Mouse (Mus musculus): ENCODE measurements around the gene Mfap2. TPM values are rescaled to one million over a fixed set of nuclear protein-coding genes. Genes with fewer than 3 reads are reported as not detected.

The Mfap2 gene
- total and polyA plus RNA-seq, 2 experiments, result 0.18 to 0.45 TPM

DNA sequence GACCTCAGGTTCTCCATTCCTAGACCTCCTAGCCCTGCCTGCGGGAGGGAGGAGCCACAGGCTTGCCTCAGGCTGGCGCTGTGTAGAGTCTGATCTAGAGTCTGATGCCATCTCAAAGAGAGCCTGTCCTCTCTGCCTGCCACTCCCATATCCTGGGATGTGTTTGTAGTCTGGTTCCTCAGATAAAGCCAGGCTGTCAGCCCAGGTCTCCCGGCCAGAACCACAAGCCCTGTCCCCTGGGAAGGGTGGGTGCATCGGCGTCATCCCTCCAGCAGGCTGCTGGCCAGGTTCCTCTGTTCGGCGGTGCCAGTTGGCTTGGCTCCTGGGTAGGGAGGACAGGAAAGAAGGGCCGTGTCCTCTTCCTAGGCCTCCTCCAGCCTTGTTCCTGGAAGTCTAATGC lies 2.2 kb upstream of the Mfap2 start:
- H3K9ac ChIP-seq (ENCODE audit: low read depth, low read length), result no peak overlapping the region
- H3K4me1 ChIP-seq (ENCODE audit: control insufficient read depth, insufficient read depth, low read length), result no peaks in the 10 kb centered on the region
- TF ChIP-seq CTCF (IDR thresholded peaks at IDR 0.05; ENCODE audit: low read depth, low read length), result no peak
- TF ChIP-seq POLR2A (IDR thresholded peaks at IDR 0.05; ENCODE audit: extremely low read depth, insufficient read depth, low read length), result no peak
- DNase-seq (ENCODE audit: extremely low read depth, low read depth, low spot score), result no peak
- no peak overlapping the region for H3K27ac ChIP-seq (replicated peaks; ENCODE audit: insufficient read depth, low read depth, low read length)
- 0 out of 2 replicates have a peak, but pooled peaks cover 2% of the 10 kb centered on the region for H3K27me3 ChIP-seq (ENCODE audit: control insufficient read depth, insufficient read depth, low read length)
- WGBS, result 66% methylated on average over 8 of the region's 8 CpGs
- no peak overlapping the region for H3K4me3 ChIP-seq (ENCODE audit: insufficient read depth, low read depth, low read length)
- H3K79me2 ChIP-seq (ENCODE audit: control insufficient read depth, insufficient read depth, low read length), result no peaks in the 10 kb centered on the region
- no peaks in the 10 kb centered on the region; the same call in 1 of the 2 replicates for H3K36me3 ChIP-seq (ENCODE audit: control insufficient read depth, insufficient read depth, low read length)

DNA sequence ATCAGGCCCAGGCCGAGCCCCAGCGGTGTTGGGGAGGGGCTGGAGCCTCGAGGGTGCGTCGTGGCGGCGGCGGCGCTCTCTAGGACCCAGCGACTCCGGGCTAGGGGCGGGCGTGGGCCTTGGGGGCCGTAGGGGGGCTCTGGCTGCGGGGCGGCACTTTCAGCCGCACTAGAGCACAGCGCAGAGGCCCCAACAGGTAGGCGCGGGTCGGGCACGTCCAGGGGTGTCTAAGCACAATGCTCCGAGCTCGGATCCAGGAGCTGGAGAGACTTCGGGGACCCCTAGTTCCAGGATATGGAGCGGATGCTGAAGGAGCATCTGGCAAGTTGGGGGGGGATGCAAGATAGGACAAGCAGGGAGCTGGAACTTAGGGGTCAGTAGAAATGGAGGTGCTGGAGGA lies 308 bp downstream of the Mfap2 start:
- H3K9ac ChIP-seq (ENCODE audit: low read depth, low read length), result peak overlapping the region; percentile 33
- WGBS, result 3% methylated on average over 25 of the region's 26 CpGs
- no peaks in the 10 kb centered on the region for H3K4me1 ChIP-seq (ENCODE audit: control insufficient read depth, insufficient read depth, low read length)
- H3K79me2 ChIP-seq (ENCODE audit: control insufficient read depth, insufficient read depth, low read length), result no peaks in the 10 kb centered on the region
- H3K27ac ChIP-seq (replicated peaks; ENCODE audit: insufficient read depth, low read depth, low read length), result no peak overlapping the region
- peak overlapping the region; percentile 35 for H3K4me3 ChIP-seq (ENCODE audit: insufficient read depth, low read depth, low read length)
- TF ChIP-seq POLR2A (IDR thresholded peaks at IDR 0.05; ENCODE audit: extremely low read depth, insufficient read depth, low read length) (no peak), CTCF (IDR thresholded peaks at IDR 0.05; ENCODE audit: low read depth, low read length) (no peak)
- no peak for DNase-seq (ENCODE audit: extremely low read depth, low read depth, low spot score)
- H3K36me3 ChIP-seq (ENCODE audit: control insufficient read depth, insufficient read depth, low read length), result no peaks in the 10 kb centered on the region; the same call in 1 of the 2 replicates
- H3K27me3 ChIP-seq (ENCODE audit: control insufficient read depth, insufficient read depth, low read length), result 0 out of 2 replicates have a peak, but pooled peaks cover 2% of the 10 kb centered on the region

DNA sequence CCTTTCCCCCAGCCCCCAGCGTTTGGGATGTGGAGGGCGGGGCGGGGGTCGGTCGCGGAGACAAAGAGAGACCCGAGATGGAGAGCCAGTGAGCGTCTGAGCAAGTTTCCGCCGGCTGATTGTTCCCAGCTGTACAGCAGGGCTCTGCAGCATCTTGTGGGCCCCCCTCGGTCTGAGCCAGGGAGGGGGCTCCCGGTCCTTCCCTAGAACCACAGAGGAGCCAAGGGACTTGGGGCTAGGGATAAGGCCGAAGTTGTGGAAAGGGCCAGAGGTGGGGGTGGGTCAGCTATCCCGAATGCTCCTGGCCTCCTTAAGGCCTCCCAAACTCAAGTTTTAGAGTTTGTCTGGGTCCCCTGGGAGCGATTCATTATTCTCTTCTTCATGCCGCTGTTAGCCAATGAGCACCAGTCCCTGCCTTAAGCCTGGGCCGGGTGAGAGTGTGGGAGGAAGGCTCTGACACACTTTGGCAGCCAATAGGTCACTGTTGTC lies 767 bp downstream of the Mfap2 start:
- no peak for DNase-seq (ENCODE audit: extremely low read depth, low read depth, low spot score)
- Histone ChIP-seq H3K36me3 (ENCODE audit: control insufficient read depth, insufficient read depth, low read length) (no peaks in the 10 kb centered on the region), H3K27ac (replicated peaks; ENCODE audit: insufficient read depth, low read depth, low read length) (no peak overlapping the region), H3K79me2 (ENCODE audit: control insufficient read depth, insufficient read depth, low read length) (no peaks in the 10 kb centered on the region), H3K4me3 (ENCODE audit: insufficient read depth, low read depth, low read length) (peak overlapping the region; percentile 18; the same call in 1 of the 2 replicates), H3K27me3 (ENCODE audit: control insufficient read depth, insufficient read depth, low read length) (0 out of 2 replicates have a peak, but pooled peaks cover 2% of the 10 kb centered on the region), H3K4me1 (ENCODE audit: control insufficient read depth, insufficient read depth, low read length) (no peaks in the 10 kb centered on the region), H3K9ac (ENCODE audit: low read depth, low read length) (no peak overlapping the region; the same call in 1 of the 2 replicates)
- no peak for TF ChIP-seq POLR2A (IDR thresholded peaks at IDR 0.05; ENCODE audit: extremely low read depth, insufficient read depth, low read length)
- no peak for TF ChIP-seq CTCF (IDR thresholded peaks at IDR 0.05; ENCODE audit: low read depth, low read length)
- 12% methylated on average over 17 of the region's 17 CpGs for WGBS

DNA sequence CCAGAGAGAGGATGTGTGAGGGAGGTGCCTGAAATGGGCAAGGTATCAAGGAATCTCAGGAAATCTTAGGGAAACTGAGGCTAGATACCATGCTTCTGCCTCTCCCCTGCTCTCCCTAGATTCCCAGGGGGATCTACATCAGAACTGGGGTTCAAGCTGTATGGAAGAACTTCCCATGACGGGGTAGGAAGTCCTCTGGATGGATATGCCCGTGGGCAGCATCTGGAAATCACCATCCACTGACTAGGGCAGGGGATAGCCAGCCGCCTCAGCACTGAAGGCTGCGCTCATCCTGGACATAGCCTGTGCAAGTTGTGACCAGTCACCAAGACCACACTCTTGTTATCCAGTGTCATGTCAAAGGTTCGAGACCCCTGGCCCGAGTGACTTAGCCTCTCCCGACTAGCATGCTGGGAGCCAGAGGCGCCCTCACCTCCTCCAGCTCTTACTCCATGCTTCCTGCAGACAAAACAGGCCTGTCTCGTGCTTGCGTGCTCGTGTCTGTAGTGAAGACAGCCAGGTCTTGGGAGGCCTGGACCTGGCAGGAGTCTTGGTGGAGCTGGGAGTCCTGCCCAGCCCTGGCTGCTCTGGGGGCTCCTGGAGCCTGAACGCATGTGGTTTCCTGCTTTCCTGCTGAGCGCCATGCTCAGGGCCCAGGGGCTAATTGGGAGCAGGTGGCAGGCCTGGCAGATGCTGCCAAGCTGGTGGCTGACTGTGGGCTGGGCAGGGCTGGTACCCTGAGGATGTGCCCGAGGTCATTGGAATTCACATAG lies 1.5 kb downstream of the Mfap2 start:
- H3K36me3 ChIP-seq (ENCODE audit: control insufficient read depth, insufficient read depth, low read length), result no peaks in the 10 kb centered on the region
- H3K79me2 ChIP-seq (ENCODE audit: control insufficient read depth, insufficient read depth, low read length), result no peaks in the 10 kb centered on the region
- no peak for TF ChIP-seq CTCF (IDR thresholded peaks at IDR 0.05; ENCODE audit: low read depth, low read length)
- no peak for TF ChIP-seq POLR2A (IDR thresholded peaks at IDR 0.05; ENCODE audit: extremely low read depth, insufficient read depth, low read length)
- 72% methylated on average over 14 of the region's 14 CpGs for WGBS
- H3K27me3 ChIP-seq (ENCODE audit: control insufficient read depth, insufficient read depth, low read length), result 0 out of 2 replicates have a peak, but pooled peaks cover 2% of the 10 kb centered on the region
- H3K9ac ChIP-seq (ENCODE audit: low read depth, low read length), result no peak overlapping the region
- H3K4me1 ChIP-seq (ENCODE audit: control insufficient read depth, insufficient read depth, low read length), result no peaks in the 10 kb centered on the region
- no peak overlapping the region for H3K4me3 ChIP-seq (ENCODE audit: insufficient read depth, low read depth, low read length)
- H3K27ac ChIP-seq (replicated peaks; ENCODE audit: insufficient read depth, low read depth, low read length), result no peak overlapping the region
- DNase-seq (ENCODE audit: extremely low read depth, low read depth, low spot score), result no peak

DNA sequence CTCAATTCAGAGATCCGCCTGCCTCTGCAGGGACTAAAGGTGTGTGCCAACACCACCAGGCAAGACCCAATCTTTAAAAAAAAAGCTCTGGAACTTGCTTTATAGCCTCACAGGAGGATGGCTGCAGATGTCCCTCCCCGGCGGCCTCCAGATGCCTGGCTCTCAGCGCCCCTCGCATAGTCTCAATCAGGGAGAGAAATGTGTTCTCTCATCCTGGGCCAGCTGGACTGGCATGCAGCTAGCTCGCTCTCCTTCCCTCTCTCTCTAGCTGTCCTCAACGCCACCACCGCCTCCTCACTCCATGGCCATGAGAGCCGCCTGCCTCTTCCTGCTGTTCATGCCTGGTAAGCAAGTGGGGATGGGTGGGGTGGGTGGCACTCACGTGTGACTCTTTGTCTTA lies 2.3 kb downstream of the Mfap2 start:
- Histone ChIP-seq H3K9ac (ENCODE audit: low read depth, low read length) (no peak overlapping the region), H3K4me1 (ENCODE audit: control insufficient read depth, insufficient read depth, low read length) (no peaks in the 10 kb centered on the region), H3K27ac (replicated peaks; ENCODE audit: insufficient read depth, low read depth, low read length) (no peak overlapping the region), H3K4me3 (ENCODE audit: insufficient read depth, low read depth, low read length) (no peak overlapping the region), H3K79me2 (ENCODE audit: control insufficient read depth, insufficient read depth, low read length) (no peaks in the 10 kb centered on the region), H3K27me3 (ENCODE audit: control insufficient read depth, insufficient read depth, low read length) (0 out of 2 replicates have a peak, but pooled peaks cover 2% of the 10 kb centered on the region), H3K36me3 (ENCODE audit: control insufficient read depth, insufficient read depth, low read length) (no peaks in the 10 kb centered on the region)
- TF ChIP-seq CTCF (IDR thresholded peaks at IDR 0.05; ENCODE audit: low read depth, low read length) (no peak), POLR2A (IDR thresholded peaks at IDR 0.05; ENCODE audit: extremely low read depth, insufficient read depth, low read length) (no peak)
- no peak for DNase-seq (ENCODE audit: extremely low read depth, low read depth, low spot score)
- 85% methylated on average over 10 of the region's 10 CpGs for WGBS

DNA sequence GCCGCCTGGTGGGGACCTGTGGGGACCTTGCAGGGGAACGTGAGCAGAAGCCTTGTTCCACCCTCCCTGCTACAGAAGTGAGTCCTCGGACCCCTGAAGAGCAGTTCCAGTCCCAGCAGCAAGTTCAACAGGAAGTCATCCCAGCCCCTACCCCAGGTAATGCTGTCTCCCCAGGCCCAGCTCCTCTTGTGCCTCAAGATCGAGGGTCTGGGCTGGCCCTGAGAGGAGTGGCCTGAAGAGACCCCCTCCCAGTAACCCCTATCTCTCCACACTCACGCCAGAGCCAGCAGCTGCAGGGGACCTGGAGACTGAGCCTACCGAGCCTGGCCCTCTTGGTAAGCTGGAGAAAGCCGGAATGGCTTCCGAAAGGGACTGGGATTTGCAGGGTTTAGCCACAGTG lies 3.9 kb downstream of the Mfap2 start:
- TF ChIP-seq POLR2A (IDR thresholded peaks at IDR 0.05; ENCODE audit: extremely low read depth, insufficient read depth, low read length) (no peak), CTCF (IDR thresholded peaks at IDR 0.05; ENCODE audit: low read depth, low read length) (no peak)
- WGBS, result 75% methylated on average over 8 of the region's 8 CpGs
- Histone ChIP-seq H3K4me1 (ENCODE audit: control insufficient read depth, insufficient read depth, low read length) (no peaks in the 10 kb centered on the region), H3K36me3 (ENCODE audit: control insufficient read depth, insufficient read depth, low read length) (no peaks in the 10 kb centered on the region), H3K27me3 (ENCODE audit: control insufficient read depth, insufficient read depth, low read length) (0 out of 2 replicates have a peak, but pooled peaks cover 2% of the 10 kb centered on the region), H3K27ac (replicated peaks; ENCODE audit: insufficient read depth, low read depth, low read length) (no peak overlapping the region), H3K4me3 (ENCODE audit: insufficient read depth, low read depth, low read length) (no peak overlapping the region), H3K79me2 (ENCODE audit: control insufficient read depth, insufficient read depth, low read length) (no peaks in the 10 kb centered on the region), H3K9ac (ENCODE audit: low read depth, low read length) (no peak overlapping the region)
- DNase-seq (ENCODE audit: extremely low read depth, low read depth, low spot score), result no peak

Data from liver, adult 2 months (tissue).